15 mouse cellular contexts compared by ENCODE assay signal in genomic region chr4:110051872-110052271, GRCm38 (mm10).
DNase-seq lines count a peak whose midpoint lies in the region; ATAC-seq and TF ChIP-seq lines count a peak whose summit lies in the region.
"Had no signal": no experiment of that assay in that cellular context is flagged by ENCODE, and none has a peak within 500 bp of the region (broad histone marks: within the 10 kb centered on the region; RNA-seq: fewer than 3 reads in every experiment).

No protein-coding gene starts in this region.

- ATAC-seq in midbrain, embryonic 13.5 days, result no peak
- no peak for ATAC-seq in midbrain, embryonic 11.5 days (ENCODE audit: low FRiP score)
- no peak for ATAC-seq in hindbrain, postnatal 0 days
- no peak for ATAC-seq in neural tube, embryonic 14.5 days (ENCODE audit: low read depth)
- ATAC-seq in liver, embryonic 11.5 days (replicated peaks; ENCODE audit: low FRiP score), result no peak

- H3K4me3 ChIP-seq in midbrain, embryonic 13.5 days (replicated peaks), result no peak overlapping the region
- no peak overlapping the region for H3K4me3 ChIP-seq in midbrain, embryonic 11.5 days (ENCODE audit: low read depth, low read length)
- no peak overlapping the region for H3K4me3 ChIP-seq in hindbrain, postnatal 0 days (ENCODE audit: low read length)
- no peak overlapping the region for H3K4me3 ChIP-seq in neural tube, embryonic 14.5 days (ENCODE audit: low read depth, low read length)
- no peak overlapping the region for H3K4me3 ChIP-seq in liver, embryonic 11.5 days (ENCODE audit: low read depth, low read length)

- no peak overlapping the region for H3K9ac ChIP-seq in midbrain, embryonic 13.5 days (replicated peaks)
- no peak overlapping the region for H3K9ac ChIP-seq in midbrain, embryonic 11.5 days (ENCODE audit: low read length)
- H3K9ac ChIP-seq in hindbrain, postnatal 0 days (replicated peaks; ENCODE audit: low read length), result no peak overlapping the region
- H3K9ac ChIP-seq in neural tube, embryonic 14.5 days (replicated peaks; ENCODE audit: low read depth, low read length), result no peak overlapping the region; the same call in 1 of the 2 replicates
- H3K9ac ChIP-seq in liver, embryonic 11.5 days (ENCODE audit: low read depth, low read length), result no peak overlapping the region
- H3K9ac ChIP-seq: liver, postnatal 0 days; stomach, embryonic 15.5 days had no signal

- H3K27me3 ChIP-seq in midbrain, embryonic 13.5 days, result no peaks in the 10 kb centered on the region
- H3K27me3 ChIP-seq in midbrain, embryonic 11.5 days (ENCODE audit: control insufficient read depth, insufficient read depth, low read length), result no peaks in the 10 kb centered on the region
- no peaks in the 10 kb centered on the region for H3K27me3 ChIP-seq in hindbrain, postnatal 0 days (ENCODE audit: insufficient read depth, low read length)
- no peaks in the 10 kb centered on the region for H3K27me3 ChIP-seq in neural tube, embryonic 14.5 days (ENCODE audit: control insufficient read depth, insufficient read depth, low read length)
- H3K27me3 ChIP-seq in liver, embryonic 11.5 days (replicated peaks; ENCODE audit: control insufficient read depth, insufficient read depth, low read length), result no peaks in the 10 kb centered on the region
- H3K27me3 ChIP-seq: heart, embryonic 12.5 days; stomach, embryonic 15.5 days had no signal

- peak; percentile 44 for DNase-seq in heart, adult 11 months
- no peak for DNase-seq in heart, adult 18-20 months
- DNase-seq in midbrain, embryonic 11.5 days (ENCODE audit: low spot score, missing footprints), result no peak
- peak; percentile 19 for DNase-seq in hindbrain, postnatal 0 days (ENCODE audit: low spot score)
- no peak for DNase-seq in layer of hippocampus, adult 18-20 months (ENCODE audit: low spot score in 2 of 2)
- no peak for DNase-seq in liver, embryonic 11.5 days (ENCODE audit: low spot score)
- DNase-seq: cerebellum, adult 18-20 months; liver, postnatal 0 days; right cerebral cortex, postnatal 14 days; thymus, postnatal 25 days had no signal

- TF ChIP-seq CTCF in hindbrain, postnatal 0 days (IDR thresholded peaks at IDR 0.05; ENCODE audit: low read depth), result no peak

- no peaks in the 10 kb centered on the region for H3K9me3 ChIP-seq in midbrain, embryonic 13.5 days
- H3K9me3 ChIP-seq in midbrain, embryonic 11.5 days (ENCODE audit: control insufficient read depth, low read length), result no peaks in the 10 kb centered on the region
- H3K9me3 ChIP-seq in hindbrain, postnatal 0 days (ENCODE audit: low read length), result no peaks in the 10 kb centered on the region
- H3K9me3 ChIP-seq in neural tube, embryonic 14.5 days (ENCODE audit: control insufficient read depth, low read length), result no peaks in the 10 kb centered on the region
- H3K9me3 ChIP-seq in liver, embryonic 11.5 days (ENCODE audit: control insufficient read depth, low read length), result no peaks in the 10 kb centered on the region
- H3K9me3 ChIP-seq: heart, embryonic 12.5 days; limb, embryonic 12.5 days; stomach, embryonic 15.5 days had no signal

- H3K36me3 ChIP-seq in midbrain, embryonic 13.5 days, result no peaks in the 10 kb centered on the region
- no peaks in the 10 kb centered on the region for H3K36me3 ChIP-seq in midbrain, embryonic 11.5 days (ENCODE audit: control insufficient read depth, insufficient read depth, low read length)
- H3K36me3 ChIP-seq in hindbrain, postnatal 0 days (ENCODE audit: insufficient read depth, low read length), result no peaks in the 10 kb centered on the region
- no peaks in the 10 kb centered on the region for H3K36me3 ChIP-seq in neural tube, embryonic 14.5 days (ENCODE audit: control insufficient read depth, insufficient read depth, low read length)
- no peaks in the 10 kb centered on the region for H3K36me3 ChIP-seq in liver, embryonic 11.5 days (ENCODE audit: control insufficient read depth, insufficient read depth, low read length)
- H3K36me3 ChIP-seq: heart, embryonic 12.5 days; limb, embryonic 12.5 days; stomach, embryonic 15.5 days had no signal

- H3K4me2 ChIP-seq in midbrain, embryonic 13.5 days (replicated peaks), result 0 out of 2 replicates have a peak overlapping the region, but pooled peaks have one; percentile 69
- no peak overlapping the region for H3K4me2 ChIP-seq in midbrain, embryonic 11.5 days
- H3K4me2 ChIP-seq in hindbrain, postnatal 0 days (ENCODE audit: low read depth, low read length), result no peak overlapping the region
- no peak overlapping the region; the same call in 1 of the 2 replicates for H3K4me2 ChIP-seq in neural tube, embryonic 14.5 days (ENCODE audit: low read depth, low read length)
- H3K4me2 ChIP-seq in liver, embryonic 11.5 days, result no peak overlapping the region

- 56% methylated on average over 10 of the region's 10 CpGs for WGBS in midbrain, embryonic 13.5 days
- 60% methylated on average over 10 of the region's 10 CpGs for WGBS in midbrain, embryonic 11.5 days
- 31% methylated on average over 10 of the region's 10 CpGs for WGBS in hindbrain, postnatal 0 days
- WGBS in neural tube, embryonic 14.5 days, result 31% methylated on average over 10 of the region's 10 CpGs
- WGBS in liver, embryonic 11.5 days, result 44% methylated on average over 10 of the region's 10 CpGs

- peaks cover 13% of the 10 kb centered on the region for H3K4me1 ChIP-seq in midbrain, embryonic 13.5 days (replicated peaks)
- H3K4me1 ChIP-seq in midbrain, embryonic 11.5 days (ENCODE audit: control insufficient read depth, insufficient read depth, low read length), result no peaks in the 10 kb centered on the region
- no peaks in the 10 kb centered on the region for H3K4me1 ChIP-seq in hindbrain, postnatal 0 days (ENCODE audit: insufficient read depth, low read length)
- peaks cover 4% of the 10 kb centered on the region; the same call in 1 of the 2 replicates for H3K4me1 ChIP-seq in neural tube, embryonic 14.5 days (ENCODE audit: control insufficient read depth, insufficient read depth, low read length)
- 0 out of 2 replicates have a peak, but pooled peaks cover 2% of the 10 kb centered on the region for H3K4me1 ChIP-seq in liver, embryonic 11.5 days (replicated peaks; ENCODE audit: control insufficient read depth, insufficient read depth, low read length)
- H3K4me1 ChIP-seq: heart, embryonic 12.5 days had no signal

- H3K27ac ChIP-seq in midbrain, embryonic 13.5 days, result 0 out of 2 replicates have a peak overlapping the region, but pooled peaks have one; percentile 57
- H3K27ac ChIP-seq in midbrain, embryonic 11.5 days (ENCODE audit: low read depth, low read length), result no peak overlapping the region
- no peak overlapping the region for H3K27ac ChIP-seq in hindbrain, postnatal 0 days
- peak overlapping the region; percentile 64 for H3K27ac ChIP-seq in neural tube, embryonic 14.5 days (ENCODE audit: low read depth, low read length)
- no peak overlapping the region for H3K27ac ChIP-seq in liver, embryonic 11.5 days (ENCODE audit: low read depth, low read length)
- H3K27ac ChIP-seq: limb, embryonic 12.5 days; stomach, embryonic 15.5 days had no signal

Comparison
In these comparisons a context has a peak if more than half of its experiments do, and no peak if none do; other contexts are left out.
1. DNase-seq: peak in heart, adult 11 months (single experiment) and hindbrain, postnatal 0 days (single experiment); none in heart, adult 18-20 months (0 of 2), midbrain, embryonic 11.5 days (single experiment), layer of hippocampus, adult 18-20 months (0 of 2) and liver, embryonic 11.5 days (single experiment).
2. H3K27ac ChIP-seq: peak in midbrain, embryonic 13.5 days (single experiment) and neural tube, embryonic 14.5 days (single experiment); none in midbrain, embryonic 11.5 days (single experiment), hindbrain, postnatal 0 days (single experiment) and liver, embryonic 11.5 days (single experiment).